Comparison of ENCODE assay signal across 8 mouse cellular contexts in genomic region chr11:20742361-20742897, GRCm38 (mm10). TPM values are rescaled to one million over a fixed set of nuclear protein-coding genes. Genes with fewer than 3 reads are reported as not detected.
DNase-seq lines count a peak whose midpoint lies in the region; ATAC-seq lines count a peak whose summit lies in the region.

No protein-coding gene starts in this region.

- WGBS in limb, embryonic 13.5 days = under 1% methylated on average over 9 of the region's 9 CpGs
- WGBS in midbrain, embryonic 15.5 days = under 1% methylated on average over 9 of the region's 9 CpGs

- H3K4me2 ChIP-seq in limb, embryonic 13.5 days (replicated peaks) = peak overlapping the region; percentile 86
- peak overlapping the region; percentile 73 for H3K4me2 ChIP-seq in midbrain, embryonic 15.5 days

- H3K4me3 ChIP-seq in limb, embryonic 13.5 days = peak overlapping the region; percentile 97
- H3K4me3 ChIP-seq in midbrain, embryonic 15.5 days = peak overlapping the region; percentile 92

- H3K36me3 ChIP-seq in limb, embryonic 13.5 days = no peaks in the 10 kb centered on the region
- no peaks in the 10 kb centered on the region for H3K36me3 ChIP-seq in midbrain, embryonic 15.5 days (replicated peaks)
- H3K36me3 ChIP-seq in splenic B cell, adult 2 months (ENCODE audit: control insufficient read depth, insufficient read depth, low read length, poor library complexity, severe bottlenecking) = 0 out of 2 replicates have a peak, but pooled peaks cover 2% of the 10 kb centered on the region

- no peaks in the 10 kb centered on the region for H3K27me3 ChIP-seq in limb, embryonic 13.5 days
- no peaks in the 10 kb centered on the region for H3K27me3 ChIP-seq in midbrain, embryonic 15.5 days (replicated peaks)
- H3K27me3 ChIP-seq in splenic B cell, adult 2 months (ENCODE audit: control insufficient read depth, insufficient read depth, low read length, poor library complexity, severe bottlenecking) = no peaks in the 10 kb centered on the region

- H3K9ac ChIP-seq in limb, embryonic 13.5 days = peak overlapping the region; percentile 61
- H3K9ac ChIP-seq in midbrain, embryonic 15.5 days = peak overlapping the region; percentile 53

- no peaks in the 10 kb centered on the region for H3K9me3 ChIP-seq in limb, embryonic 13.5 days
- H3K9me3 ChIP-seq in midbrain, embryonic 15.5 days = no peaks in the 10 kb centered on the region

- DNase-seq in 416B (ENCODE audit: low read depth) (peak; percentile 92), WW6 (ENCODE audit: low read depth, low spot score) (peak; percentile 13)
- DNase-seq in embryo, embryonic 11 days = peak; percentile 84
- peak; percentile 77 for DNase-seq in heart, adult 8-10 months (ENCODE audit: low spot score)
- peak; percentile 68 to 77 for DNase-seq in kidney, adult 8-10 months
- DNase-seq in splenic B cell, adult 2 months (ENCODE audit: low read depth, low spot score) = peak; percentile 83

- ATAC-seq in limb, embryonic 13.5 days (ENCODE audit: low FRiP score, low read depth) = no peak
- peak; percentile 4 for ATAC-seq in midbrain, embryonic 15.5 days (replicated peaks)

- peak overlapping the region; percentile 85 for H3K27ac ChIP-seq in limb, embryonic 13.5 days
- H3K27ac ChIP-seq in midbrain, embryonic 15.5 days = peak overlapping the region; percentile 91

- peaks cover 5% of the 10 kb centered on the region for H3K4me1 ChIP-seq in limb, embryonic 13.5 days
- peaks cover 9% of the 10 kb centered on the region for H3K4me1 ChIP-seq in midbrain, embryonic 15.5 days

RNA-seq across cellular contexts. Expression of gene Aftph, which starts 1.0 kb away (rescaled TPM):
- 10 to 100 TPM; 19.9 to 25.2 (median 23.0) TPM for total RNA-seq in heart, adult 8-10 months (2022)
- 17.0 and 19.6 TPM in 2 replicates for polyA plus RNA-seq in limb, embryonic 13.5 days (2015; fragmentation: Nextera tagmentation; extraction: Ambion mirVana)
- polyA plus RNA-seq in midbrain, embryonic 15.5 days (2015; fragmentation: Nextera tagmentation; extraction: Ambion mirVana) = 35.0 and 35.9 TPM in 2 replicates

Comparison
In these comparisons a context has a peak if more than half of its experiments do, and no peak if none do; other contexts are left out.
1. DNase-seq: peak in every context shown above with its lines; median percentile 92 in 416B; 84 in embryo, embryonic 11 days; 83 in splenic B cell, adult 2 months; 77 in heart, adult 8-10 months; 72 in kidney, adult 8-10 months; 13 in WW6.